8 mouse cellular contexts compared by ENCODE assay signal in the genomic region with DNA sequence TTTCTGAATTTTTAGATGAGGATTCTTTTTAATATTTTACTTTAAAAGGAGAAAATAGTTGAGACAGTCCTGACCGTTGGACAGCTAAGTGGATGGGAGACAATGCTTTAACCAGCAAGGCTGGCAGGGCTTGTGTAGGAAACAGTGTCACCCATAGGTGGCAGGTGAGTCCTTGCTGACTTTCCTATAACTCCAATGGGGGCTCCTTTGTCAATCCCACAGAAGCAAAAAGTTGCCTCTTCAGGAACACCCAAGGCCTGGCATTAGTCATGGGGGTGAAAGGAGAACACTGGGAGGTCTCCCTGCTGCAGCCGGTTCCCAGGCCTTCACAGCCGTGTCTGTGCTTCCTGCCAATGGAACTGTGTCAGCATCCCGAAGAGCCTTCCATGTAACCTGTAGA. TPM values are rescaled to one million over a fixed set of nuclear protein-coding genes. Genes with fewer than 3 reads are reported as not detected.
A peak's percentile ranks its signal among the peaks of the same experiment; 100 is the strongest.
DNase-seq lines count a peak whose midpoint lies in the region; ATAC-seq lines count a peak whose summit lies in the region.

No protein-coding gene starts in this region.

- WGBS in intestine, embryonic 15.5 days: 79% methylated on average over 4 of the region's 4 CpGs
- WGBS in midbrain, embryonic 15.5 days: 78% methylated on average over 4 of the region's 4 CpGs

- H3K27me3 ChIP-seq in intestine, embryonic 15.5 days (replicated peaks): no peaks in the 10 kb centered on the region
- H3K27me3 ChIP-seq in midbrain, embryonic 15.5 days (replicated peaks): no peaks in the 10 kb centered on the region

- H3K4me1 ChIP-seq in intestine, embryonic 15.5 days (replicated peaks): no peaks in the 10 kb centered on the region
- no peaks in the 10 kb centered on the region for H3K4me1 ChIP-seq in midbrain, embryonic 15.5 days

- no peak overlapping the region for H3K9ac ChIP-seq in intestine, embryonic 15.5 days
- H3K9ac ChIP-seq in midbrain, embryonic 15.5 days: no peak overlapping the region

- 0 out of 2 replicates have a peak, but pooled peaks cover 5% of the 10 kb centered on the region for H3K36me3 ChIP-seq in intestine, embryonic 15.5 days
- H3K36me3 ChIP-seq in midbrain, embryonic 15.5 days (replicated peaks): peaks cover 23% of the 10 kb centered on the region; the same call in 1 of the 2 replicates

- no peaks in the 10 kb centered on the region for H3K9me3 ChIP-seq in intestine, embryonic 15.5 days
- H3K9me3 ChIP-seq in midbrain, embryonic 15.5 days: no peaks in the 10 kb centered on the region

- DNase-seq in cerebellum, adult 9-11 months: peak; percentile 7
- DNase-seq in cerebellum, adult 11-12 months: no peak
- peak; percentile 45 for DNase-seq in testis, postnatal 10 days (ENCODE audit: low spot score)
- DNase-seq in testis, postnatal 14 days (ENCODE audit: low spot score): no peak
- no peak for DNase-seq in frontal cortex, postnatal 10 days (ENCODE audit: low spot score in 2 of 2)

- no peak overlapping the region for H3K4me2 ChIP-seq in intestine, embryonic 15.5 days (replicated peaks)
- H3K4me2 ChIP-seq in midbrain, embryonic 15.5 days: no peak overlapping the region

- ATAC-seq in intestine, embryonic 15.5 days: peak; percentile 65
- ATAC-seq in midbrain, embryonic 15.5 days (replicated peaks): peak; percentile 62
- ATAC-seq in inflammation-experienced regulatory T-cells, adult 6 months: no peak

- no peak overlapping the region for H3K27ac ChIP-seq in intestine, embryonic 15.5 days
- H3K27ac ChIP-seq in midbrain, embryonic 15.5 days: no peak overlapping the region

- H3K4me3 ChIP-seq in intestine, embryonic 15.5 days (replicated peaks): no peak overlapping the region
- H3K4me3 ChIP-seq in midbrain, embryonic 15.5 days: no peak overlapping the region

RNA-seq across cellular contexts. Expression of a gene that starts 55.5 kb away (rescaled TPM):
- 39.7 and 44.3 TPM in 2 replicates for polyA plus RNA-seq in intestine, embryonic 15.5 days (2015; fragmentation: Nextera tagmentation; extraction: Ambion mirVana)
- 110 and 115 TPM in 2 replicates for polyA plus RNA-seq in midbrain, embryonic 15.5 days (2015; fragmentation: Nextera tagmentation; extraction: Ambion mirVana)
- 10 to 100 TPM; 41.4 to 64.9 (median 64.0) TPM for polyA plus RNA-seq in inflammation-experienced regulatory T-cells, adult 6 months (2017; shearing (Covaris generic))

Comparison
In these comparisons a context has a peak if more than half of its experiments do, and no peak if none do; other contexts are left out.
1. DNase-seq: peak in cerebellum, adult 9-11 months (single experiment) and testis, postnatal 10 days (single experiment); none in cerebellum, adult 11-12 months (single experiment), testis, postnatal 14 days (single experiment) and frontal cortex, postnatal 10 days (0 of 2).